Mouse (Mus musculus): Measurements from ENCODE around the gene Pes1. TPM values are rescaled to one million over a fixed set of nuclear protein-coding genes. Genes with fewer than 3 reads are reported as not detected.

The Pes1 gene
- total and polyA plus RNA-seq, 3 experiments = 240 to 498 (median 301) TPM

GRCm38 (mm10) chr11:3922115-3922514 lies 41.7 kb upstream of the Pes1 start:
- no peaks in the 10 kb centered on the region for H3K27me3 ChIP-seq (ENCODE audit: control insufficient read depth in 1 of 2, insufficient read depth in 2 of 2, low read length in 2 of 2)
- H3K4me3 ChIP-seq (ENCODE audit: control insufficient read depth in 1 of 2, insufficient read depth in 1 of 2, low read depth in 2 of 2, low read length in 2 of 2) = no peak overlapping the region
- H3K36me3 ChIP-seq (ENCODE audit: control insufficient read depth in 1 of 2, insufficient read depth in 2 of 2, low read length in 2 of 2) = peaks cover 0 to 6% of the 10 kb centered on the region in 2 experiments; a peak in 1 of 4 replicates
- peaks cover 6 to 16% of the 10 kb centered on the region in 2 experiments for H3K4me1 ChIP-seq (ENCODE audit: control insufficient read depth in 1 of 2, insufficient read depth in 2 of 2, low read length in 2 of 2)
- no peaks in the 10 kb centered on the region for H3K9me3 ChIP-seq (replicated peaks; ENCODE audit: insufficient read depth, low read length)
- no peak overlapping the region for H3K9ac ChIP-seq (ENCODE audit: control insufficient read depth, low read depth, low read length, poor library complexity, severe bottlenecking)
- DNase-seq (ENCODE audit: low read depth, low spot score) = no peak
- no peaks in the 10 kb centered on the region for H3K79me2 ChIP-seq (ENCODE audit: control insufficient read depth, insufficient read depth, low read length, poor library complexity)
- no peak overlapping the region for H3K27ac ChIP-seq (ENCODE audit: control insufficient read depth, low read depth, low read length)
- TF ChIP-seq ETS1 (IDR thresholded peaks at IDR 0.05; ENCODE audit: low read depth, low read length) = no peak
- TF ChIP-seq GATA1 (IDR thresholded peaks at IDR 0.05; ENCODE audit: low read depth, low read length) = no peak
- TF ChIP-seq POLR2AphosphoS2 (IDR thresholded peaks at IDR 0.05; ENCODE audit: low read length) = no peak
- no peak for TF ChIP-seq MAZ (IDR thresholded peaks at IDR 0.05; ENCODE audit: low read depth, low read length)
- TF ChIP-seq CTCF (IDR thresholded peaks at IDR 0.05 in 2 of 3, conservative IDR thresholded peaks at IDR 0.05 in 1 of 3; ENCODE audit: control insufficient read depth in 1 of 3, insufficient read depth in 1 of 3, low read depth in 2 of 3, low read length in 3 of 3, poor library complexity in 1 of 3, severe bottlenecking in 1 of 3) = no peak
- TF ChIP-seq POLR2AphosphoS5 (IDR thresholded peaks at IDR 0.05; ENCODE audit: borderline replicate concordance, low read depth, low read length) = no peak
- TF ChIP-seq CHD2 (IDR thresholded peaks at IDR 0.05; ENCODE audit: low read length) = no peak
- no peak for TF ChIP-seq ZNF384 (IDR thresholded peaks at IDR 0.05; ENCODE audit: low read depth, low read length)
- TF ChIP-seq HCFC1 (IDR thresholded peaks at IDR 0.05; ENCODE audit: low read depth, low read length) = no peak
- no peak for TF ChIP-seq NELFE (IDR thresholded peaks at IDR 0.05; ENCODE audit: low read depth, low read length)
- TF ChIP-seq ELF1 (IDR thresholded peaks at IDR 0.05; ENCODE audit: low read depth, low read length) = no peak
- no peak for TF ChIP-seq MAFK (IDR thresholded peaks at IDR 0.05; ENCODE audit: borderline replicate concordance, low read depth, low read length)
- no peak for TF ChIP-seq TAL1 (IDR thresholded peaks at IDR 0.05; ENCODE audit: low read length)

GRCm38 (mm10) chr11:3922731-3923130 lies 41.0 kb upstream of the Pes1 start:
- no peak overlapping the region for H3K9ac ChIP-seq (ENCODE audit: control insufficient read depth, low read depth, low read length, poor library complexity, severe bottlenecking)
- H3K4me3 ChIP-seq (ENCODE audit: control insufficient read depth in 1 of 2, insufficient read depth in 1 of 2, low read depth in 2 of 2, low read length in 2 of 2) = no peak overlapping the region
- DNase-seq (ENCODE audit: low read depth, low spot score) = no peak
- H3K9me3 ChIP-seq (replicated peaks; ENCODE audit: insufficient read depth, low read length) = no peaks in the 10 kb centered on the region
- no peak overlapping the region for H3K27ac ChIP-seq (ENCODE audit: control insufficient read depth, low read depth, low read length)
- H3K79me2 ChIP-seq (ENCODE audit: control insufficient read depth, insufficient read depth, low read length, poor library complexity) = no peaks in the 10 kb centered on the region
- H3K27me3 ChIP-seq (ENCODE audit: control insufficient read depth in 1 of 2, insufficient read depth in 2 of 2, low read length in 2 of 2) = no peaks in the 10 kb centered on the region
- TF ChIP-seq TCF12 (IDR thresholded peaks at IDR 0.05; ENCODE audit: low read depth, low read length) (peak; percentile 50; the same call in 1 of the 2 replicates), E2F4 (IDR thresholded peaks at IDR 0.05; ENCODE audit: borderline replicate concordance, low read depth, low read length) (no peak), ETS1 (IDR thresholded peaks at IDR 0.05; ENCODE audit: low read depth, low read length) (no peak), GATA1 (IDR thresholded peaks at IDR 0.05; ENCODE audit: low read depth, low read length) (peak; percentile 72), CHD2 (IDR thresholded peaks at IDR 0.05; ENCODE audit: low read length) (no peak), EP300 (IDR thresholded peaks at IDR 0.05; ENCODE audit: low read depth in 1 of 2, low read length in 2 of 2) (peak; percentile 53 to 63; a peak in 3 of 4 replicates), ZC3H11A (IDR thresholded peaks at IDR 0.05; ENCODE audit: low read depth, low read length) (no peak), MAZ (IDR thresholded peaks at IDR 0.05; ENCODE audit: low read depth, low read length) (no peak)
- H3K36me3 ChIP-seq (ENCODE audit: control insufficient read depth in 1 of 2, insufficient read depth in 2 of 2, low read length in 2 of 2) = peaks cover 0 to 6% of the 10 kb centered on the region in 2 experiments; a peak in 1 of 4 replicates
- peaks cover 6 to 16% of the 10 kb centered on the region in 2 experiments for H3K4me1 ChIP-seq (ENCODE audit: control insufficient read depth in 1 of 2, insufficient read depth in 2 of 2, low read length in 2 of 2)
